Mouse (Mus musculus) cerebellum, adult 11 months (tissue): ENCODE measurements around the gene Acy3.
A peak's percentile ranks its signal among the peaks of the same experiment; 100 is the strongest.

Experiments used
- DNase-seq: peaks from one replicate; pipeline ENCODE4 v3.0.0; 2022

Acy3 gene

DNA sequence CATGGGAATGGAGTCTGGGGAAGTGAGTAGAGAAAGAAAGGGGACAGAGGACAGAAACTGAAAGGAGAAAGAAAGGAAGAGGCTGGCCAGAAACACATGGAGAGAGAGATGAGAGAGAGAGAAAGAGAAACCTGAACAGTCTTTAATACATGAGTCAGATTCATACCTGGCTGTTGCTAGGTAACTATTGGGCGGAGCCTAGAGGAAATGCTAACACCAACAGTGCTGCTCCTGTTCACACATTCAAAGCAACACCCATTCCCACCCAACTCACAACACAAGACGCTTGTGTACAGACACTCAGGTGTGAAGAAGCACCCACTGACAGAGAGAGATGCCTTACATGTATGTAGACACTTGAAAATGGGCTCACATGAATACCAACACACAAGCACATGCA is 10.5 kb upstream of the Acy3 start:
- DNase-seq, result no peak

DNA sequence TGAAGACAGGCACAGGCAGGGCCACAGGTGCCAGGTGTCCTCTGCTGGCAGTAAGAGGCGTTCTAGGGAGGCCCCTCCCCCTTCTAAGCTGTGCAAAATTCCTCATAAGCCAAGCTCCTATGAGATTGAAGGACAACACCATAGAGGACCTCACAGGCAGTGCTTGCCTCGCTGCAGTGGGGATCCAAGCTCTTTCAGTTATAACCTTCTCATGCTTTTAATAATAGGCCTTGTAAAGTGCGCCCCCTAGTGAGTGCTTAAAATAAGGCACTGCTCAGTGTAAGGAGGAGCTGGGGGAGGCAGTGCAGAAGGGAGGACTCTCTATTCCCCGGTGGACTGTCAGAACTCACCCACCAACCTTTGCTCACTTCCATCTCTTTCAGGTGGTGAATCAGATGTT is 6.1 kb upstream of the Acy3 start:
- DNase-seq, result peak; percentile 76

DNA sequence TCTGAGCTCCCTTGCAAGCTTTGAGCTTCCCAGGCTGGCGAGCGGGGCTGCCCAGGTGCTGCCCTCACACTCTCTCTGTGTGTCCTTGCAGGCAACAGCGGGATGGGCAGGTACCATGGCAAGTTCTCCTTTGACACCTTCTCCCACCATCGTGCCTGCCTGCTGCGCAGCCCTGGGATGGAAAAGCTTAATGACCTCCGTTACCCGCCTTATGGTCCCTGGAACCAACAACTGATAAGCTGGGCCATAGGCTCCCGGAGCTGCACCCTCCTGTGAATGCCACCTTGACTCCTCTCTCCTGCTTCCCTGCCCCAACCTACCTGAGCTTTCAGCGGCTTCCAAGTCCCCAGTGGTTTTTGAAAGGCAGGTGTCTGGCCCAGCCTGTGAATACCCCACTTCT is 5.5 kb upstream of the Acy3 start:
- DNase-seq, result no peak

DNA sequence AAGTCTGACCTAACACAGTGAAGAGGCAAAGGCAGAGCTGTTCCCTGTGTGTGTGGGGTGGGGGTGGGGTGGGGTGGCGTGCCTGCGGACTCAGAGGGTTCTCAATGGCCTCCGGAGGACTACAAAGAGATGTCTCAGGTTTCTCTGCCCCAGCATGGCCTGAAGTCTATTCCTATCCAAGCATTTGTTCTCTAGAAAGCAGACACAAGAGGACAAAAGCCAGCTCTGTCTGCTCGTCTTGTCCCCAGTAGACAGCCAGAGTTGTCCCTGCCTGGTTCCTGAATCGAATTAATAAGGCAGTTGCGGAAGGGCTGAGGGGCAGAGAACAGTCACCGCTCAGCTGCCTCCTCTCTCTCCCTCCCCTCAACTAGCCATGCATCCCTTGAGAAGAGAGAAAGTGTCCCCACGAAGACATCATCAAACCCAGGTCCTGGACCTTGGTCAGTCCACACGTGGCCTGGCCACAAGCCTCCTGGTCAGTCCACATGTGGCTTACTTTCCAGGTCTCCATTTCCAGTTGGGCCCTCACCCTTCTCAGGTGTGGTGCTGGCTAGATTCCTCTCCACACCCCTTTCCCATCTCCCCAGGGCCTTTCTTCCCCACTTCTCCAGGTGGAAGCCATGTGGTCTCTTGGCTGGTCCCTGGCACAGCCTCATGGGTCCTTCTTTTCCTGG is 2.7 kb upstream of the Acy3 start:
- no peak for DNase-seq

DNA sequence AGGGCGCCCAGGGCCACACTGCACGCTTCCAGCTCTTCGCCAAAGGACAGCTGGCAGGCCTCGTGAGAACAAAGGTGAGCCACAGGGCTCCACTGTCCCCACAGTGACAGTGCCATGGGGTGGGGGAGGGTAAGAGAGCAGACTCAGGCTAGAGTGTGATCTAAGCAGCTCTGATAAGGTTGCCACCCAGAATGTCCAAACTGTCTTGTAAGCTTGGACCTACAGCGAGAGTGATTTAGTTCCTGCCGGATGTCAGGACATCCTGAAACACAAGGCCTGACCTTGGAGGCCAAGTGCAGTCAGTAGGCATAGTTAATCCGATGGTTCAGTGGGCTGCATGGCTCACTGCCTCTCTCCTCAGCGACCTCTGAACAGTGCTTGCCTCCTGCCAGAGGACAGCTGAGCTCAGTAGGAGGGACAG is 1.1 kb upstream of the Acy3 start:
- no peak for DNase-seq

DNA sequence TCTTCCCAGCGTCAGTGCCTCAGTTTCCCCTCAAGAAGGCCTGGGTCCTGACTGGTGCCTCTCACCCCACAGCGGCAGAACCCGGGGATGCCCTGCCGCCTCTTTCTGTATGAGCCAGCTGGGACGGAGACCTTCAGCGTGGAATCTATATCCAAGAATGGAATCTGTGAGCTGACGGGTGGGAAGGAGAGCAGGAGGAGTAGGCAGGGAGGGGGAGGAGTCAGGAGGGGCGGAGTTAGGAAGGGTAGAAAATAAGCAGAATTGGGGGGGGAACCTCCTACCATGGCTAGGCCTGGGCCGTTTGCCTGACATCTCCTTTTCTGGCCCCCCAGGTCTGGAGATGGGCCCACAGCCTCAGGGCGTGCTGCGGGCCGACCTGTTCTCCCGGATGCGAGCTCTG is 1.7 kb downstream of the Acy3 start:
- no peak for DNase-seq

DNA sequence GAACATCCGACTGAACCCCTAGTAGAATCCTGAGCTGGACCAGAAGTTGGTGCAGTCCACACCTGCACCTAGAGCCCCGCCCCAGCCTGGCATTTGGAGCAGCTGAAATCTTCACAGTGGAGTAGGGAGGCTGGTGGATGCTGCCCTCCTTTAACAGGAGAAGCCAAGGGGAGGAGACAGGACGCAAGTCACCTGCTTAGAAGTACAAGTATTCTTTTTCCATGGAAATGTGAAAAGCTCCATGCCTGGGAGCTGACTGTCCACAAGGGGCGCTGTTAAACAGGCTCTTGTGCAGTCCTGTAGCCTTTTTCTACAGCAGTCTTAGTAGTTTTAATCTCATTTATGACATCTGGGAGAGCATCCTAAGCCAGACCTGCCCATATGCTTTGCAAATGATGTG is 2.4 kb downstream of the Acy3 start:
- no peak for DNase-seq

DNA sequence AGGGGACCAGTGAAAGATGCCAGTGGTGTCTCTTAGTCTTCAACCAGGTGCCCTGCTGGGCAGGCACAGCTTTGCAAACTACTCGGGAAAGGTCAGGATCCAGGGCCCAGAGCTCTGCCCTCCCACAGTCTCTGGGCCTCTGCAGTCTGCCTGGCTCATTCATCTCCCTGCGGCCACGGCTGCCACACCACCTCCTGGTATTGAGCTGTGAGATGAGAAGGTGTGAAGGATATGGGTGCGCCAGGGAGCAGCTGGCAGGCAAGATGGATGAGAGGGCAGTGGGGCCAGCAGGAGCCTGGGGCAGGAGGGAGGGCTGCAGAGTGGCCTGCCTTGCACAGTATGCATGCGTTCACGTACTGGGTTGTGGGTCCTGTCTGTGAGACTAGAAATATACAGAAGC is 4.4 kb downstream of the Acy3 start:
- DNase-seq, result no peak

DNA sequence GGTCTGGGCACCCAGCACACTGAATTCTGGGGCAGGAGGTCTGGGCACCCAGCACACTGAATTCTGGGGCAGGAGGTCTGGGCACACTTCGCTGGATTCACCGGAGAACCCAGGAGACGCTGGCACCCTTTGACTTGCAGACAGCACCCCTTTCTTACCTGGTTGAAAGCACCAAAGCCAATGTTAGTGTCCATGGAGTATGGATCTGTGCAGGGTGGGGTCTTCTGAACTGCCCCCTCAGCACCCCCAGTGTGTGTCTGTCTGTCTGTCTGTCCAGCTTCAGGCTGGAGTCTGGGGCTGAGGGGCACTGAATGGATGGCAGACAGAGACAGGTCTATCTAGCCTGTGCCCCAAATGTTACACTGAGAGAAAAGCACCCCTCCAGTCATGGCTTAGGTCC is 5.2 kb downstream of the Acy3 start:
- no peak for DNase-seq

DNA sequence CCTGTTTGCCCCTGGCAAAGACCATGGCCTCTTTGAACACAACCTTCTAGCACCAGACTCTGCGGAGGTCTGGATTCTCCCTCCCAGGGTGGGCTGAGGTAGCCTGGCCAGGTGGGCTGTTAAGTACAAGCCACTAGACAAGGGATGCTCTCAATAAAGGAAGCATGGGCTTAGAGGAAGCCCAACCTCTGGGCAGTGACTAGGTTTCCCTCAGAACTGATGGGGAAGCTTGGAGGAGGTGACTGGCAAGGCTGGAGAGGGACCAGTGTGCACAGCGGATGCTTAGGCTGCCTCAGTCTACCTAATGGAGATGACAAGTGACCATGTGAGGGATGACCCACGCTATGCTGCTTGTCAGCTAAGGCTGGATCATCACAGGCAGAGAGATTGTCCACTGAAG is 5.6 kb downstream of the Acy3 start:
- DNase-seq, result no peak

DNA sequence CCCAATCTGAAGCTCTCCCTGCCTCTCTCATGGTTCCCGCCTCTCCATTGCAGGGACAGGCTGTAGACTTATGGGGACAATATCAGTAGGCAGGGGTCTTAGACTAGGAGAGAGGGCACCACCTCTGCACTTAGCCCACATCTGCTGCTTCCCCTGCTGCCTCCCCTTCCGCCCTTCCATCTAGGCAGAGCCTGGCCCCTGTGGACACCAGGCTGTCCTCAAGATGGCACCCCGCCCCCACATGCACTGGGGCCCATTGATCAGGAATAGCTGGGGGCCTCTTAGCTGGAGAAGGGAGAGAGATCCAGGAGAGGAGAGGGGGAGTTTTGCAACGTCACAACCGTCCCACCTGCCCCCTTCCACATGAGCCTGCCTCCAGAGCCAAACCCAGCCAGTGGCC is 6.0 kb downstream of the Acy3 start, which contains the start of gene Tbx10:
TSS of gene Tbx10 (plus strand) at position 337 of the 400 bp plus-strand sequence.
- DNase-seq, result no peak

DNA sequence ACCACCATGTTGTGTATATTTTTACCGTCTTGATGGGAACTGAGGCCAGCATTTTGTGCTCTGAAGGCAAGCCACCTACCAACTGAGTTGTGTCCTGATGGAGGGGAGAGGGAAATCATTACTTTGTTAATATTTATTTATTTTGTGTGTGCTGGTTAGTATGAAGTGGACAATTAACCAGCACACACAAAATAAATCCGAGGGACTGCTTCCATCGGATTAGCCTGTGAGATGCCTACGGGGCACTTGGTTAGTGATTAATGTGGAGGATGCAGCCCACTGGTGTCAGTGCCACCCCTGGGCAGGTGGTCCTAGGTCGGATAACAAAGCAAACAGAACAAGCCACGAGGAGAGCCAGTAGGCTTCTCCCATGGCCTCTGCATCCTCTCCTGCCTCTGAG is 8.6 kb downstream of the Acy3 start:
- no peak for DNase-seq

DNA sequence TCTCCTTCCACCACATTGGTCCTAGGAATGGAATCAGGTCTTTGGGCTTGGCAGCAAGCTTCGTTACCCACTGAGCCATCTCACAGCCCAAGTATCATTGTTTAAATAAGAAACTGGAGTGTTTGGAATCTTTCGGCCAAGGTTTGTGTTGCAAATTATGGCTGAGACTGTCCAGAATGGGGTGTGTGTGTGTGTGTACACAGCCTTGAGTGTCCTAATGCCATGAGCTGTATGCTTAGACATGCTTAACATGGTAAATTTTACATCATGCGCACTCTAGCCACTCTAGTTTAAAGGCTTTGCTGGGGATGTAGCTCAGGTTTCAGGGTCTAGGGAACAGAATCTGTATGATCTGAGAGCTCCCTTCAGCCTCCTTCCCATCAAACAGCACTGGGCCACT is 9.1 kb downstream of the Acy3 start:
- no peak for DNase-seq

DNA sequence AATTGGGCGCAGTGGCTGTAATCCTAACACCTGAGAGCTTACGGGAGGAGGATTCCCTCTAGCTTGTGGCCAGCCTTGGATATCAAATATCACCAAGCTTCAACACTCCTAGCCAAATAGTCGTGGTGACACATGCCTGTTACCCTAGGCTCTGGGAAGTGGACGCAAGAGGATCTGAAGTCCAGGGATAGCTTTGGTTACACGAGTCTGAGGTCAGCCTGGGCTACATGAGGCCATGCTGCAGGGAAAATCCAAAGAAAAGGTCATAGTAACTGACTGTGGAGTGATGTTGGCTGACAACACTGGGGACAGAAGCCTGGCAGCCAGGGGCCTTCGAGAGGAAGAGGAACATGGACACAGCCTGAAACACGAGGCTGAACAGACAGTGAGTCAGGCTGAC is 9.7 kb downstream of the Acy3 start:
- DNase-seq, result no peak

DNA sequence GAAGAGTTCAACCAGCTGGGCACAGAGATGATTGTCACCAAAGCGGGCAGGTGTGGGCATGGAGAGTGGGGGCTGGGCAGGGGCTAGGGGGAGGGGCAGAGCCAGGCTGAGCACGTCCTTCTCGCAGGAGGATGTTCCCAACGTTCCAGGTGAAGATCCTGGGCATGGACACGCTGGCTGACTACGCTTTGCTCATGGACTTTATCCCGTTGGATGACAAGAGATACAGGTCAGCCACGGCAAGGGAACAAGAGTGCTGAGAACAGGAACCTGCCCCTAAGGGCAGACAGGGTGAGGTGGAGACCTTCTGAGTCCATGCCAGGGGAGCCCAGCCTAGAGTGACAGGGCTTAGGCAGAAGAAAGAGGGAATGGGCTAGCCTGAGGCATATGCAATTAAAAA is 10.4 kb downstream of the Acy3 start:
- no peak for DNase-seq

DNA sequence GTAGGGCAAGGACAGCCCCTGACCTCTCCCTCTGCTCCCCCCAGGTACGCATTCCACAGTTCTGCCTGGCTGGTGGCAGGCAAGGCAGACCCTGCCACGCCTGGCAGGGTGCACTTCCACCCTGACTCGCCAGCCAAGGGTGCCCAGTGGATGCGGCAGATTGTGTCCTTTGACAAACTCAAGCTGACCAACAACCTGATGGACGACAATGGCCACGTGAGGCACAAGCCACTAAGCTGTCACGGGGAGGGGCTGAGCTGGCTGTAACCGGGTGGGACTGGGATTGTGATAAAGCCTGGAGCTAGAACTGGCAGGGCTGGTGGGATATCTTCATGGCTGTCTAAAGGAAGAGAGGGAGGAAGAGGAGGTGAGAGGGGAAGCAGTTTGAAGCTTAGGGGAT is 10.9 kb downstream of the Acy3 start:
- no peak for DNase-seq

DNA sequence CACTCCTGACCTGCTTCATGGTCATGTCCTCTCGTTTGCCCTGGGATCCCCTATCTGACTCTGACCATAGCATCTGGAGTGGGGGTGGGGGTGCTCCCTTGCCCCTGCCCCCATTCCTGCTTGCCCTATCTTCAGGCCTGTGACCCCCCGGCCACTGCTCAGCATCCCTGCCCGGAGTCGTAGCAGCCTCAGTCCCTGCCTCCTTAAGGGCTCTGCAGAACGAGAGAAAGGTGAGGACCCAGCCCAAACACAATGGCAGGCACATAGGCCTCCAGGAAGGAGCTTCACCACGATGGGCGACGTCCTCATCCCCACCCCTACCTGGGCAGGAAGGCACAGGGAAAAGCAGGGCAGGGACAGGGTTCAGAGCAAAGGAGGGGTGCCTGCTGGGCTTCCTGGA is 12.0 kb downstream of the Acy3 start:
- DNase-seq, result no peak

DNA sequence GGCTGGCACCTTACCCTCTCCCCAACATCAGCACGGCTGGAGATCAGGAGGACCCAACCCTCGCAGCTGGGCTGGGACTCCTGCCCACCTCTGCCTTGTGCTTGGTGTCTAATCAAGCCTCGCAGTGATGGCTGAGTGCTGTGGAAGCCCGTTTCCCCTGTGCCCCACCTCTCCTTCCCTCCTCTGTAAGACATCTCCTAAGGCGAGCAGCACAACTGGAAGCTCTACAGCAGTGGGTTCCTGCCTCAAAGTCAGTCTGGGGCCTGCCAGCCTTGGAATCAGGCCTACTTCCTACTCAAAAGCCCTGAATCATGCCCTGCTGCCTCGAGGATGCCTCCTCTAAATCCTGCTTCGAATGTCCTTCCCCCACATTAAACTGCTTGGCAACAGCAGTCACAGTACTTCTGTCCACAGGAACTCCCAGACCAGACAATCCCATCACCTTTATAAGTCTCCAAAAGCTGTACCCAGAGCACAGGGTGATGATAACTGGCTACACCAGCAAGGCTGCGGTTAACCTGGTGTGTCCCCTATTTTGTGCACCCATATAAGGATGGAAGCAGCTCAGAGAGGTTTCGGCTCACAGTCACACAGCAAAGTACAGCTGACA is 12.9 kb downstream of the Acy3 start:
- DNase-seq, result no peak

DNA sequence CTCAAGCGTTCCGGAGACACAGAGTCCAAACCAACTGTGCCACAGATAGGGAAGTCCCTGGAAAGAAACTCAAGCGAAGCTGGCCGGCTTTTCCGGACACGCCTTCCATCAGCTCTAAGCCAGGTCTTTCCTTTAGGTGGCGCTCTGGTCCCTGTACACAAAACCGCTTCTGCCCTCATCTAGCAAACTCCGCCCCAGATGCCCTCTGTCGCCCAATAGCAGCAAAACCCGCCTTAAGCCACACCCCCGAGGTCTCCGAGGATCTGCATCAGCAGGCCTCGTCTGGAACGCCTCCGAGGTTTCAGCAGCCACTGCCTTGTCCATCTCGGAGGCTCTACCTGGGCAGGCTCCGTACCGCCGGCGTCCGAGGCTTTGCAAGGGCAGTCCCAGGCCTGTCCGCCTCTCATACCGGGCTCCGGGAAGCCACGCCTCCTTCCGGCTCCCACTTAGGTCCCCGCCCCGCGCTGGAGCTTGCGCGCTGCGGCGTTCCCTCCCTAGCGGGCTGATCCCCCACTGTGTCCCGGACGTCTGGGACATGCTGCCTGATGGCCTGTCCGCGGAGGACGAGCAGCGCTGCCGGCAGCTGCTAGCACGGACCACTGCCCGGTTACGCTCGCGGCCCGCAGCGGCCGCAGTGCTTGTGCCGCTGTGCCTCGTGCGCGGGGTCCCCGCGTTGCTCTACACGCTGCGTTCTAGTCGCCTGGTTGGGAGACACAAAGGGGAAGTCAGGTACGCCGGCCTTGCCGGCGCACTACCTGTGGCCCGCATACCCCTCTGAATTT is 13.9 kb downstream of the Acy3 start, which contains the start of the genes Nudt8 and Gm49405:
TSS of gene Nudt8 (plus strand) at position 462 of the 782 bp plus-strand sequence.
TSS of gene Gm49405 (plus strand) at position 508 of the 782 bp plus-strand sequence.
- DNase-seq, result peak; percentile 97

DNA sequence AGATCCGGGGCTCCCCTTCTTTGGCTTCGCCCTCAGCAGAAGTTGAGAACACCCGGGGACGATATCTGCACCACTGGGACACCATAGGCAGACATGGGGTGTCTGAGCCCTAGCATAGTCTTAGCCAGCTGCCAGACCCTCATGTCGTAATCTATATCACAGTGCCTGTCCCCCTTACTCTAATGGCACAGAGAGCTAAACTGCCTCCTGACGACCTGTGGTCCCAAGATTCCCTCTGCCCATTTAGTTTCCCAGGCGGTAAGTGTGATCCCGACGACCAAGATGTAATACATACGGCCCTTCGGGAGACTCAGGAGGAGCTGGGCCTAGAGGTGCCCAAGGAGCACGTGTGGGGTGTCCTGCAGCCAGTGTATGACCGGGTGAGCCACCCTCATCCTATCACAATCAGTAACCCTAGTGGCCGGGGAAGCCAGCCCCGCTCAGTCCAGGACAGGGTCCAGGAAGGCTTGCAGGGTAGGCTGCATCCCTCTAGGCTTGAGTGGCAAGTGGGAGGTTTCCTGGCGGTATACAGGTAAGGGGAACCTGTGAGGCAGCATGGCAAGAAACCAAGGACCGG is 14.7 kb downstream of the Acy3 start:
- DNase-seq, result no peak

DNA sequence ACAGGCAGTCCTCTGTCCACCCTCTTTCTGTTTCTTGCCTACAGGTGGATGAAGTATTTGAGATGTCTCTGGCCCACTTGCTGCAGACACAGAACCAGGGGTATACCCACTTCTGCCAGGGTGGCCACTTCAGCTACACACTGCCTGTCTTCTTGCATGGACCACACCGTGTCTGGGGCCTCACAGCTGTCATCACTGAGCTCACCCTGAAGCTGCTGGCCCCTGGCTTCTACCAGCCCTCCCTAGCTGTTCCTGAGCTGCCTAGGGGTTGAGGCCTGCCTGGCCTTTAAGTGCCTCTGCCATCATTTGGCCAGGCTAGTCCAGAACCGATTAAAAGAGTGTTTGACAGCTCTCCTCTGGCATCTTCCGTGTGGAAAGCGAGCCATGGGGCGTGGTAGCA is 15.4 kb downstream of the Acy3 start:
- no peak for DNase-seq

DNA sequence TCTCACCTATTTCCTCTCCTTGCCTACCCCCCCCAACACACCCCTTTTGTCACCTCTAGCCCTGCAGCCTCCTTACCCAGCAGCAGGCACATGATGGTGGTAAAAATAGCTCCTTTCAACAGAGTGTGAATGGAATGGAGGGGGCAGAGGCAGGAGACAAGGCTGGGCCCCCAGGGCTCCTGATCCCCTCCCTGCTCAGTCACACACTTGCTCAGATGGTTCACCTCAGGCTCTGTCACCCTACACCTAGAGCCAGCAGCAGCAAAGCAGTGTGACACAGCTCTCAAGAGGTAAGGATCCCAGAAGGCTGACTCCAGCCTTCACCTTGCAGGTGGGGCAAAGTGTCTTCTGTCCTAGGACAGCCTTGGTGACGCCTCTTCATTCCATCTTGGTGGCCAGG is 16.7 kb downstream of the Acy3 start, which contains the start of gene Doc2g:
TSS of gene Doc2g (plus strand) at position 202 of the 400 bp plus-strand sequence.
- DNase-seq, result no peak

DNA sequence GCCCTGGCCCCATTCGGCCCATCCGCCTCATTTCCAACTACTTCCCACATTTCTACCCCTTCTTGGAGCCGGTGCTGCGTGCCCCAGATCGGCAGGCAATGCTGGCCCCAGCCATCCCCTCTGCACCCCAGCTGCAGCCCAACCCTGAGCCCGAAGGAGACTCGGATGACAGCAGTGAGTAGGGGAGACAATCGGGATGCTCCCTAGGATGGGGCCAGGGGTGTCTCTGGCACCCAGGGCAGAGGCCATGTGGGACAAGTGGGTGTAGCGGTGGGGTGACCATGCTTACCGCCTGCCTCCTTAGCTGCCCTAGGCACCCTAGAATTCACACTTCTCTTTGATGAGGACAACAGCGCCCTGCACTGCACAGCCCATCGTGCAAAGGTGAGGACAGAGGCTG is 17.3 kb downstream of the Acy3 start:
- DNase-seq, result no peak

DNA sequence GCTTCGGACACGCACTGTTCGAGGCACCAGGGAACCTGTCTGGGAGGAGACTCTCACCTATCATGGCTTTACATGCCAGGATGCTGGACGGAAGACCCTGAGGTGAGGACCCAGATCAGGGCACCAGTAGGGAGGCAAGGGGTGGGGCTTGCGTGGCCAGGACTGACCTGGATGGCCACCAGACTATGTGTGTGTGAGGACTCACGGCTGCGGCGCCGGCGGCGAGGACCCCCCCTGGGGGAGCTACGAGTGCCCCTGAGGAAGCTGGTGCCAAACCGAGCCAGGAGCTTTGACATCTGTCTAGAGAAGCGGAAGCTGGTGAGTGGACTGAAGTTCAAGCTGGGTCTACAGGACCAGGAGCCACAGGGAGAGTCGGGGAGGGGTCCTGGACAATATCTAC is 18.0 kb downstream of the Acy3 start:
- no peak for DNase-seq
